Mouse (Mus musculus): ENCODE measurements at regions not wholly inside any gene's neighbourhood (a gene's known extent, or its start where the extent isn't known, plus 50 kb on each side); places are given as distances from the start of the nearest gene placed in this dataset.

DNA sequence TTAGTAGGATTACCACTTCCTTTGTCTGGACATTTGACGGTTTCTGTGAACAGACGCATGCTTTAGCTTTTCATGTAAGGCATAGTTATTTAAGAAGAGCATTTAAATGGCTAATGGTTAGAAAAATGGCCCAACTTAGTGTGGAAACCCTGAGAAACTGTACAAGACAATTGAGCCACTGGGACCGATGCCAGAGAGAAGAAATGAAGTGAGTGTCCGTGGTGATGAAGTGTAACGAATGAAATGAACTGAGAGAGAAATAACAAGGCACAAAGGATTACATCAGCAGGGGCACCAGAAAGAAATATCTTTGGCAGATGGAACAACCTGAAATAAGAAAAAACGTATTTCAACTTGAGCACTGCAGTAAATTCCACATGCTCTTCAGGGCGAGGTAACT is 197.9 kb downstream of the Ipmk start:
- TF ChIP-seq USF1 (IDR thresholded peaks at IDR 0.05; ENCODE audit: low read depth, low read length): no peak
- no peak for TF ChIP-seq CTCF (IDR thresholded peaks at IDR 0.05 in 2 of 3, conservative IDR thresholded peaks at IDR 0.05 in 1 of 3; ENCODE audit: control insufficient read depth in 1 of 3, insufficient read depth in 1 of 3, low read depth in 2 of 3, low read length in 3 of 3, poor library complexity in 1 of 3, severe bottlenecking in 1 of 3)
- no peak for TF ChIP-seq POLR2A (IDR thresholded peaks at IDR 0.05; ENCODE audit: control insufficient read depth in 1 of 2, insufficient read depth in 1 of 2, low read depth in 1 of 2, low read length in 2 of 2, poor library complexity in 1 of 2)
- TF ChIP-seq EP300 (IDR thresholded peaks at IDR 0.05; ENCODE audit: low read depth in 1 of 2, low read length in 2 of 2): no peak
- TF ChIP-seq MEF2A (IDR thresholded peaks at IDR 0.05; ENCODE audit: extremely low read depth, insufficient replicate concordance, low read depth, low read length, poor library complexity, severe bottlenecking): no peak
- TF ChIP-seq BHLHE40 (IDR thresholded peaks at IDR 0.05; ENCODE audit: borderline replicate concordance, low read depth, low read length): no peak
- TF ChIP-seq ZKSCAN1 (IDR thresholded peaks at IDR 0.05; ENCODE audit: low read depth, low read length): no peak
